Mouse (Mus musculus): ENCODE measurements around the gene Rbfox3.

DNA sequence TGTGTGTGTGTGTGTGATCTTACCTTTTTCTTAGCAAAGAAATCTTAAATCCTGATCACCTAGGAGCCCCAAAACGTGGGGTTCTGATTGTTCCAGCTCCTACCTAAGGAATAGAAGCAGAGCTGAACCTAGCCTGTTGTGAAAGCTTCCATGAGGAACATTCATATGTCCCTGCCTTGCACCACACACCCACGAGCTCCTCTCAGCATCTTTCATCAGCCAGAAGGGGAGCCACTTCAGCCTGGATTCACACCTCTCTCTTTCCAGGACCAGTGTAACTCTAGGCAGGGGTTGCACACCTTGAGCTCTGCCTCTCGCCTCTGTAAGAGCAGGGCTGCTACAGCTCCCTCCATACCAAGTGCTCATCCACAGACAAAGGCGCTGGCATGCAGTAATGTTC lies 330.4 kb downstream of the Rbfox3 start:
- TF ChIP-seq CTCF (conservative IDR thresholded peaks at IDR 0.05; ENCODE audit: low read length) (no peak), NANOG (IDR thresholded peaks at IDR 0.05; ENCODE audit: borderline replicate concordance, low read length) (no peak)
